Mouse (Mus musculus) ES-Bruce4 (cell line): ENCODE data around the gene U90926.

ENCODE experiments used
- CTCF ChIP-seq: IDR thresholded peaks from one replicate; pipeline ENCODE4 v1.8.1; 2011; ENCODE audit warnings: low read depth, low read length
- POLR2A ChIP-seq: IDR thresholded peaks from one replicate; pipeline ENCODE4 v1.8.1; 2011; ENCODE audit warnings: low read length; ENCODE audit not compliant: insufficient read depth

- TF ChIP-seq CTCF (no peak), POLR2A (no peak)
These were observed 4.6 kb upstream of the U90926 start for GRCm38 (mm10) chr5:92219826-92220225.
